Mouse (Mus musculus): Measurements from ENCODE around the gene C9orf72. TPM values are rescaled to one million over a fixed set of nuclear protein-coding genes. Genes with fewer than 3 reads are reported as not detected.
"Not testable (repeated sequence)": the region's sequence is repeated elsewhere in the genome, so short reads cannot be mapped to it uniquely, and the experiment has no call there.

Gene C9orf72
- polyA plus RNA-seq (2012; rRNA removed), result 40.9 and 41.8 TPM in 2 replicates

- TF ChIP-seq CTCF (IDR thresholded peaks at IDR 0.05; ENCODE audit: borderline replicate concordance, extremely low read depth, insufficient read depth, insufficient read length), result no peak
- peak; percentile 85 for TF ChIP-seq POLR2A (IDR thresholded peaks at IDR 0.05; ENCODE audit: borderline replicate concordance, extremely low read depth, insufficient read depth, insufficient read length, poor library complexity, severe bottlenecking)
Observed at GRCm38 (mm10) chr4:35225734-35226495, at the start of gene C9orf72. C9orf72 (minus strand) TSS chr4:35226175.

GRCm38 (mm10) chr4:35259006-35259405 is 33.0 kb upstream of the C9orf72 start:
- DNase-seq (ENCODE audit: low read depth), result no peak
- no peak for TF ChIP-seq CTCF (IDR thresholded peaks at IDR 0.05; ENCODE audit: borderline replicate concordance, extremely low read depth, insufficient read depth, insufficient read length)
- no peak for TF ChIP-seq POLR2A (IDR thresholded peaks at IDR 0.05; ENCODE audit: borderline replicate concordance, extremely low read depth, insufficient read depth, insufficient read length, poor library complexity, severe bottlenecking)

More at GRCm38 (mm10) chr4:35225734-35226495, at the start of gene C9orf72:
- DNase-seq (ENCODE audit: low read depth), result peak; percentile 99

GRCm38 (mm10) chr4:35244023-35244422 is 18.0 kb upstream of the C9orf72 start:
- TF ChIP-seq CTCF (IDR thresholded peaks at IDR 0.05; ENCODE audit: borderline replicate concordance, extremely low read depth, insufficient read depth, insufficient read length) (no peak), POLR2A (IDR thresholded peaks at IDR 0.05; ENCODE audit: borderline replicate concordance, extremely low read depth, insufficient read depth, insufficient read length, poor library complexity, severe bottlenecking) (no peak)
- DNase-seq (ENCODE audit: low read depth), result no peak

- DNase-seq (ENCODE audit: low read depth), result no peak
- TF ChIP-seq CTCF (IDR thresholded peaks at IDR 0.05; ENCODE audit: borderline replicate concordance, extremely low read depth, insufficient read depth, insufficient read length) (no peak), POLR2A (IDR thresholded peaks at IDR 0.05; ENCODE audit: borderline replicate concordance, extremely low read depth, insufficient read depth, insufficient read length, poor library complexity, severe bottlenecking) (no peak)
Observed at GRCm38 (mm10) chr4:35241735-35242134, 15.8 kb upstream of the C9orf72 start.

DNA sequence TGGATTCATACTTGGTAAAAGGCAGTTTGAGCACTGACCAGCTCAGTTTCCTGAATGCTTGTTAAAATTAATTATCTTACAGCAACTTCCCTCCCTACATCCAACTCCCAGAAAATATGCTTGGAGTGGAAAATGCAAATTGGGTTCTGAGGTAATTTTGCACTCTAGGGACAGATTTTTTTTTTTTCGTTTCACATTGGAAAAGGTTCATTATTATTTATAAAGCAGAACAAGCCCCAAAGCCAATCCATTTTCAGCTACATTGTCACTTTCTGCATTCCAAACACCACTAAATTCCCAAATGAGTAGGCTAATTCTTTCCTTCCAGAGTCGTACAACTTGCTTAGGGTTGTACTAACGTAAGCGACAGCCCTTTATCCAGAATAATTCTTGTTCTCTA is 12.7 kb upstream of the C9orf72 start:
- TF ChIP-seq CTCF (IDR thresholded peaks at IDR 0.05; ENCODE audit: borderline replicate concordance, extremely low read depth, insufficient read depth, insufficient read length), result no peak
- no peak for TF ChIP-seq POLR2A (IDR thresholded peaks at IDR 0.05; ENCODE audit: borderline replicate concordance, extremely low read depth, insufficient read depth, insufficient read length, poor library complexity, severe bottlenecking)
- DNase-seq (ENCODE audit: low read depth), result peak; percentile 54

GRCm38 (mm10) chr4:35238240-35238639 is 12.3 kb upstream of the C9orf72 start:
- not testable (repeated sequence) for DNase-seq (ENCODE audit: low read depth)

DNA sequence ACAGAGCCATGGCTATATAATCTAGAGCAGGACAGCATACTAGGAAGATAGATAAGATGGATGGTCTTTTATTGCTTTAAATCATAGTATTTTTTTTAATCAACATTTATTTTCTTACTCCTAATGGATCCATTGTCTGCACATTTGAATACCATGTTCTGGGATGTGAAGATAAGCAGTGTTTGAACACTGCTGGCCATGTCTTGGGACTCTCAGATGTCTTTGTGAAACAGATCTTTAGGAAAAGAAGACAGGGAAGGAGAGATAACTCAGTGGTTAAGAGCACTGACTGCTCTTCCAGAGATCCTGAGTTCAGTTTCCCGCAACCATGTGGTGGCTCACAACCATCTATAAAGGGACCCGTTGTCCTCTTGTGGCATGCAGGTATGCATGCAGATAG is 10.3 kb upstream of the C9orf72 start:
- no peak for TF ChIP-seq CTCF (IDR thresholded peaks at IDR 0.05; ENCODE audit: borderline replicate concordance, extremely low read depth, insufficient read depth, insufficient read length)
- no peak for TF ChIP-seq POLR2A (IDR thresholded peaks at IDR 0.05; ENCODE audit: borderline replicate concordance, extremely low read depth, insufficient read depth, insufficient read length, poor library complexity, severe bottlenecking)
- no peak for DNase-seq (ENCODE audit: low read depth)

- TF ChIP-seq CTCF (IDR thresholded peaks at IDR 0.05; ENCODE audit: borderline replicate concordance, extremely low read depth, insufficient read depth, insufficient read length) (no peak), POLR2A (IDR thresholded peaks at IDR 0.05; ENCODE audit: borderline replicate concordance, extremely low read depth, insufficient read depth, insufficient read length, poor library complexity, severe bottlenecking) (no peak)
- DNase-seq (ENCODE audit: low read depth), result no peak
Observed at GRCm38 (mm10) chr4:35228260-35228659, 2.3 kb upstream of the C9orf72 start.

GRCm38 (mm10) chr4:35226496-35226992 is 569 bp upstream of the C9orf72 start:
- TF ChIP-seq CTCF (IDR thresholded peaks at IDR 0.05; ENCODE audit: borderline replicate concordance, extremely low read depth, insufficient read depth, insufficient read length) (no peak), POLR2A (IDR thresholded peaks at IDR 0.05; ENCODE audit: borderline replicate concordance, extremely low read depth, insufficient read depth, insufficient read length, poor library complexity, severe bottlenecking) (no peak)
- DNase-seq (ENCODE audit: low read depth), result no peak

DNA sequence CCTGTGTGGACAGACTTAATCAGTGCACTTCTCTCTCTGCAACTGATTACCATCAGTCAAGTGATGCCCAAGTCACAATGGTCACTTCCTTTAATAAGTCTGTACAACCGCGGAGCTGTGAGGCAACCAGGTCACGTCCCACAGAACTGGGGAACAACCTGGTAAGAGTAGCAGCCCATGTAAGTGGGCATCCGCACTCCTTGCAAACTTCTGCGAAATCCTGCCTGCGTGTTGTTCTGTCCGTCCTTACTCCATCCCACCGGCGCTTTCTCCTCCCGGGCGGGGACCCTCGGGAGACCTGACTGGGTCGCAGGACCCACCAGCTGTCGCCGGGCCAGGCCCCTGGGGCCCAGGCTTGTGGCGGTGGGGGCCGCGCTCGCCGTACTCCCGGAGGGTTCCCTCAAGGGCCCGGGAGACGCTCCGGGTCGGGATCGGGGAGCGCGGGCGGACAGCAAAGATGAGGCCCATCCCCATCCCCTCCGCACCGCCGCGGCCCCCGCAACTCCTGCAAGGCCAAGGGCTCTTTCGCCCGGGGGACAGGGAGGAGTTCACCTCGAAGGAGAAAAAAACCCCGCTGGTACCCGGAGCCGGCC is 738 bp downstream of the C9orf72 start:
- TF ChIP-seq POLR2A (IDR thresholded peaks at IDR 0.05; ENCODE audit: borderline replicate concordance, extremely low read depth, insufficient read depth, insufficient read length, poor library complexity, severe bottlenecking), result no peak
- TF ChIP-seq CTCF (IDR thresholded peaks at IDR 0.05; ENCODE audit: borderline replicate concordance, extremely low read depth, insufficient read depth, insufficient read length), result no peak
- DNase-seq (ENCODE audit: low read depth), result peak; percentile 53

GRCm38 (mm10) chr4:35224101-35224500 is 1.9 kb downstream of the C9orf72 start:
- DNase-seq (ENCODE audit: low read depth), result no peak
- TF ChIP-seq CTCF (IDR thresholded peaks at IDR 0.05; ENCODE audit: borderline replicate concordance, extremely low read depth, insufficient read depth, insufficient read length), result no peak
- no peak for TF ChIP-seq POLR2A (IDR thresholded peaks at IDR 0.05; ENCODE audit: borderline replicate concordance, extremely low read depth, insufficient read depth, insufficient read length, poor library complexity, severe bottlenecking)

Measured in brain, embryonic 14.5 days (tissue).